Mouse (Mus musculus) MEL (cell line): ENCODE measurements around the gene C3.

Experiments
- BHLHE40 ChIP-seq: IDR thresholded peaks from 2 replicates; pipeline ENCODE4 v1.6.1; 2012; ENCODE audit warnings: low read depth, mild to moderate bottlenecking, inconsistent platforms, low read length, improper control_type of control experiment, borderline replicate concordance
- CTCF ChIP-seq, 3 experiments: IDR thresholded peaks in 2 of 3; conservative IDR thresholded peaks in 1 of 3; 2 replicates each; pipeline ENCODE4 v1.5.1; 2011 to 2012; ENCODE audit warnings: low read length in 3 of 3, low read depth in 2 of 3, mild to moderate bottlenecking in 2 of 3, improper control_type of control experiment in 1 of 3, inconsistent platforms in 1 of 3, mixed read lengths in 1 of 3, moderate library complexity in 1 of 3; ENCODE audit not compliant: control insufficient read depth in 1 of 3, insufficient read depth in 1 of 3, poor library complexity in 1 of 3, severe bottlenecking in 1 of 3
- EP300 ChIP-seq, 2 experiments: IDR thresholded peaks; 2 replicates each; pipeline ENCODE4 v1.6.1; 2011; ENCODE audit warnings: improper control_type of control experiment in 2 of 2, low read length in 2 of 2, low read depth in 1 of 2, mild to moderate bottlenecking in 1 of 2
- GATA1 ChIP-seq: IDR thresholded peaks from 2 replicates; pipeline ENCODE4 v1.6.1; 2011; ENCODE audit warnings: low read depth, low read length, improper control_type of control experiment
- JUND ChIP-seq: IDR thresholded peaks from 2 replicates; pipeline ENCODE4 v1.6.1; 2011; ENCODE audit warnings: low read depth, mild to moderate bottlenecking, improper control_type of control experiment, low read length
- MAX ChIP-seq: IDR thresholded peaks from 2 replicates; pipeline ENCODE4 v1.6.1; 2011; ENCODE audit warnings: low read length, improper control_type of control experiment
- POLR2A ChIP-seq, 2 experiments: IDR thresholded peaks; 2 replicates each; pipeline ENCODE4 v1.6.1; 2011 to 2012; ENCODE audit warnings: low read length in 2 of 2, mild to moderate bottlenecking in 2 of 2, control low read depth in 1 of 2, improper control_type of control experiment in 1 of 2, low read depth in 1 of 2, moderate library complexity in 1 of 2; ENCODE audit not compliant: control insufficient read depth in 1 of 2, insufficient read depth in 1 of 2, poor library complexity in 1 of 2
- POLR2AphosphoS5 ChIP-seq: IDR thresholded peaks from 2 replicates; pipeline ENCODE4 v1.6.1; 2012; ENCODE audit warnings: low read depth, borderline replicate concordance, mild to moderate bottlenecking, inconsistent platforms, low read length, moderate library complexity, mixed read lengths
- SIN3A ChIP-seq: IDR thresholded peaks from 2 replicates; pipeline ENCODE4 v1.6.1; 2012; ENCODE audit warnings: low read length, improper control_type of control experiment, inconsistent platforms
- TAL1 ChIP-seq: IDR thresholded peaks from 2 replicates; pipeline ENCODE4 v1.6.1; 2012; ENCODE audit warnings: mild to moderate bottlenecking, inconsistent platforms, low read length, moderate library complexity, mixed read lengths
- USF1 ChIP-seq: IDR thresholded peaks from 2 replicates; pipeline ENCODE4 v1.6.1; 2014; ENCODE audit warnings: low read depth, mild to moderate bottlenecking, inconsistent platforms, low read length, improper control_type of control experiment, moderate library complexity

DNA sequence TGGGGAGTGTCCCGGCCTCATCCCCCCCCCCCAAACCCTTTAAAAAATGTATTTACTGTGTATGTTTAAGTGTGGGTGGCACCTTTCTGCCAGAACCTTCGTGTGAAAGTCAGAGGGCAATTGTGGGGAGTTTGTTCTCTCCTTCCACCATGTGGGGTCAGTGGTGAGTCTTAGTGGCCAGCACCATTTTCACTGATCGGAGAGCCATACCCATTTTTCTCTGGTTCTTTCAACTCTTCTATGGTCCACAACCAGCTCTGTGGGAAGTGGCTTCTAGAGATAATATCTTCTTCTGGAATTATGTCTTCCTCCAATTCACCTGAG lies 8.1 kb downstream of the C3 start:
- no peak for TF ChIP-seq EP300 (IDR thresholded peaks at IDR 0.05; ENCODE audit: low read depth in 1 of 2, low read length in 2 of 2)
- TF ChIP-seq USF1: no peak
- no peak for TF ChIP-seq POLR2A (IDR thresholded peaks at IDR 0.05; ENCODE audit: control insufficient read depth in 1 of 2, insufficient read depth in 1 of 2, low read depth in 1 of 2, low read length in 2 of 2, poor library complexity in 1 of 2)
- TF ChIP-seq TAL1: no peak
- no peak for TF ChIP-seq MAX
- no peak for TF ChIP-seq SIN3A
- no peak for TF ChIP-seq GATA1
- TF ChIP-seq CTCF (IDR thresholded peaks at IDR 0.05 in 2 of 3, conservative IDR thresholded peaks at IDR 0.05 in 1 of 3; ENCODE audit: control insufficient read depth in 1 of 3, insufficient read depth in 1 of 3, low read depth in 2 of 3, low read length in 3 of 3, poor library complexity in 1 of 3, severe bottlenecking in 1 of 3): peak; percentile 53 to 66 (median 61)
- TF ChIP-seq BHLHE40: no peak
- TF ChIP-seq POLR2AphosphoS5: no peak
- no peak for TF ChIP-seq JUND
